Mouse (Mus musculus) kidney, embryonic 15.5 days (tissue): ENCODE results near the gene Golph3l. TPM values are rescaled to one million over a fixed set of nuclear protein-coding genes. Genes with fewer than 3 reads are reported as not detected.

Source experiments
- ATAC-seq: fragments of 200-750 bp; cut with Nextera tagmentation; replicated peaks from 2 replicates; pipeline ENCODE4 v1.8.0; 2017; ENCODE audit warnings: moderate TSS enrichment; ENCODE audit not compliant: low FRiP score
- H3K27ac ChIP-seq: fragments of 300-500 bp; sonication (generic); 2 replicates; pipeline ENCODE4 v1.5.1; 2015; ENCODE audit warnings: mild to moderate bottlenecking, inconsistent platforms
- H3K27me3 ChIP-seq: fragments of 300-500 bp; sonication (generic); 2 replicates; pipeline ENCODE4 v1.6.1; 2015; ENCODE audit warnings: inconsistent platforms
- H3K36me3 ChIP-seq: fragments of 300-500 bp; sonication (generic); 2 replicates; pipeline ENCODE4 v1.6.1; 2015; ENCODE audit warnings: inconsistent platforms
- H3K4me1 ChIP-seq: fragments of 300-500 bp; sonication (generic); 2 replicates; pipeline ENCODE4 v1.6.1; 2015; ENCODE audit warnings: inconsistent platforms
- H3K4me2 ChIP-seq: fragments of 300-500 bp; sonication (generic); 2 replicates; pipeline ENCODE4 v1.6.1; 2015; ENCODE audit warnings: moderate library complexity, mild to moderate bottlenecking, inconsistent platforms
- H3K4me3 ChIP-seq: fragments of 300-500 bp; sonication (generic); replicated peaks from 2 replicates; pipeline ENCODE4 v1.5.1; 2015; ENCODE audit warnings: mild to moderate bottlenecking, inconsistent platforms
- H3K9ac ChIP-seq: fragments of 300-500 bp; sonication (generic); 2 replicates; pipeline ENCODE4 v1.6.1; 2015; ENCODE audit warnings: mild to moderate bottlenecking, inconsistent platforms
- H3K9me3 ChIP-seq: fragments of 300-500 bp; sonication (generic); replicated peaks from 2 replicates; pipeline ENCODE4 v1.6.1; 2016; ENCODE audit warnings: inconsistent platforms
- WGBS: fragments of 180-500 bp; shearing (Covaris S2); methylation state at CpG from one replicate; pipeline ENCODE4 v1.1.7; 2015; ENCODE audit warnings: mixed read lengths; 5-methylcytosine and 5-hydroxymethylcytosine counted together
- polyA plus RNA-seq: library from polyadenylated mRNA; unstranded; fragments of >200 nt; fragmentation: Nextera tagmentation; extraction: Ambion mirVana; gene quantifications from 2 replicates; pipeline ENCODE4 v1.2.1, GENCODE M21; 2015

Golph3l gene
- polyA plus RNA-seq, 1 experiment from 2014 or later, result 33.9 TPM

DNA sequence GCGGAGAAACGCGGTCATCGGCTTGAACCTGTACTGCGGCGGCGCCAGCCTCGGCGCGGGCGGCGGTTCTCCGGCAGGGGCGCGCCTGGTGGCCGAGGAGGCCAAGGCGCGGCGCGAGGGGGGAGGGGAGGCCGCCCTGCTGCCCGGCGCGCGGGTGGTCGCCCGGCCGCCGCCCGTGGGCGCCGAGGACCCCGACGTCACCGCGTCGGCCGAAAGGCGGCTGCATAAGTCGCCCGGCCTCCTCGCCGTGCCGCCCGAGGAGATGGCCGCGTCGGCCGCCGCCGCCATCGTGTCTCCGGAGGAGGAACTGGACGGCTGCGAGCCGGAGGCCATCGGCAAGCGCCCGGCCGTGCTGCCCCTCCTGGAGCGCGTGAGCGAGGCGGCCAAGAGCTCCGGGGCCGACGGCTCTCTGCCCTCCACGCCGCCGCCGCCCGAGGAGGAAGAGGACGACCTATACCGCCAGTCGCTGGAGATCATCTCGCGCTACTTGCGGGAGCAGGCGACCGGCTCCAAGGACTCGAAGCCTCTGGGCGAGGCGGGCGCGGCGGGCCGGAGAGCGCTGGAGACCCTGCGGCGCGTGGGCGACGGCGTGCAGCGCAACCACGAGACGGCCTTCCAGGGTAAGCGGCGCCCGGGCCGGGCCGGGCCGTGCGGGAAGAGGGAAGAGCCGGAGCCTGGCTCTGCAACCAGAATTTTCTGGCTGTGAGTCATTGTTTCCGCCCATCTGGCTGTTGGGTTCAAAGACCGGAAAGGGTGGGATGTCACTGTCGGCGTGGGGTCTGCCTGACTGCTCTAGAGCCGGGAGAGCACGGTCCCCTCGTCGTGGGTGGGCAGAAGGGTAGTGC is 70.4 kb downstream of the Golph3l start:
- no peaks in the 10 kb centered on the region for H3K27me3 ChIP-seq

GRCm38 (mm10) chr3:95659948-95660347 is 71.2 kb downstream of the Golph3l start:
- H3K27ac ChIP-seq, result peak overlapping the region; percentile 99
- no peak for ATAC-seq
- H3K27me3 ChIP-seq, result no peaks in the 10 kb centered on the region
- peak overlapping the region; percentile 100 for H3K9ac ChIP-seq
- H3K36me3 ChIP-seq, result peaks cover 46% of the 10 kb centered on the region
- WGBS, result 1% methylated on average over 8 of the region's 8 CpGs
- H3K4me3 ChIP-seq, result peak overlapping the region; percentile 98
- peak overlapping the region; percentile 79 for H3K4me2 ChIP-seq
- H3K9me3 ChIP-seq, result no peaks in the 10 kb centered on the region
- peaks cover 52% of the 10 kb centered on the region for H3K4me1 ChIP-seq

More for the DNA sequence above, 70.4 kb downstream of the Golph3l start:
- peak overlapping the region; percentile 100 for H3K9ac ChIP-seq
- H3K4me3 ChIP-seq, result peak overlapping the region; percentile 98
- peaks cover 43% of the 10 kb centered on the region for H3K4me1 ChIP-seq
- peak overlapping the region; percentile 99 for H3K27ac ChIP-seq
- under 1% methylated on average over 95 of the region's 113 CpGs for WGBS
- no peaks in the 10 kb centered on the region for H3K9me3 ChIP-seq
- ATAC-seq, result peak; percentile 66
- H3K4me2 ChIP-seq, result peak overlapping the region; percentile 79
- peaks cover 38% of the 10 kb centered on the region for H3K36me3 ChIP-seq

DNA sequence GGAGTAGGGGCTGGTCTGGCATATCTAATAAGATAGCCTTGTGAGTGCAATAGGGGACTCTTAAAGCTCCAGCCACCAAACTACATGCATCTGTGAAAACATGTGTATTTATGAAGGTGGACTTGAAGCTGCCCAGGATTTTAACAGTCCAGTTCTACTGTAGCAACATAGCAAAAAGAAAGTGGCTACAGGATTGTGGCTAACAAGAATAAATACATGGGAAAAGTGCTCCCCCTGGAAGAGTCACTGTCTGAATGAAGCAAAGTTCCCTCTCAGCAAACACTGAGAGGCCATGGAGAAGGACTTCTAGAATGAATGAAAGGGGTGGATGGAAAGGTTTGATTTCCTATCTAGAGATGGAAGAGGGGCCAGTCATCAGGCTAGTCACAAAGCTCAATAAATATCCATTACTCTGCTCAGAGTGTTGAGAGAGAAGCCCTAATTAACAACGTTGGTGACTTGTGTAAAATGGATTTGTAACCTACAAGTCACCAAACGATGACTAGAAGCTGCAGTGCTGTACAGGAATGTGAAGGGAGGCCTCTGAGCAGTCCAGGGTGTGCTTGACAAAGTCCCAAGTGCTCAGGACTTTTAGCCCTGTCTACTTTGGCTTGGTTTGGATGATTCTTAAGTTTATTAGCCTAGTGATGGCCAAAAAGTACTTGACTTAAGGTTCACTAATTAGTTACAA is 72.2 kb downstream of the Golph3l start:
- Histone ChIP-seq H3K9ac (peak overlapping the region; percentile 100), H3K4me3 (peak overlapping the region; percentile 98), H3K27me3 (no peaks in the 10 kb centered on the region), H3K36me3 (peaks cover 50% of the 10 kb centered on the region), H3K9me3 (no peaks in the 10 kb centered on the region), H3K27ac (peak overlapping the region; percentile 37), H3K4me2 (peak overlapping the region; percentile 79), H3K4me1 (peaks cover 62% of the 10 kb centered on the region)
- no peak for ATAC-seq
- 21% methylated on average over 2 of the region's 2 CpGs for WGBS

GRCm38 (mm10) chr3:95661945-95662715 is 73.4 kb downstream of the Golph3l start:
- Histone ChIP-seq H3K4me2 (peak overlapping the region; percentile 79), H3K36me3 (peaks cover 50% of the 10 kb centered on the region), H3K27ac (peak overlapping the region; percentile 41), H3K9me3 (no peaks in the 10 kb centered on the region), H3K4me3 (peak overlapping the region; percentile 21), H3K4me1 (peaks cover 74% of the 10 kb centered on the region), H3K9ac (0 out of 2 replicates have a peak overlapping the region, but pooled peaks have one; percentile 33), H3K27me3 (no peaks in the 10 kb centered on the region)
- no peak for ATAC-seq
- 49% methylated on average over 7 of the region's 7 CpGs for WGBS

GRCm38 (mm10) chr3:95662724-95663449 is 74.2 kb downstream of the Golph3l start:
- Histone ChIP-seq H3K4me2 (peak overlapping the region; percentile 79), H3K36me3 (peaks cover 50% of the 10 kb centered on the region), H3K9me3 (no peaks in the 10 kb centered on the region), H3K27ac (peak overlapping the region; percentile 41), H3K9ac (no peak overlapping the region), H3K4me3 (peak overlapping the region; percentile 21), H3K4me1 (peaks cover 78% of the 10 kb centered on the region), H3K27me3 (no peaks in the 10 kb centered on the region)
- ATAC-seq, result no peak
- 78% methylated on average over 7 of the region's 7 CpGs for WGBS

GRCm38 (mm10) chr3:95663486-95663885 is 74.8 kb downstream of the Golph3l start:
- H3K27ac ChIP-seq, result no peak overlapping the region
- H3K27me3 ChIP-seq, result no peaks in the 10 kb centered on the region
- H3K9ac ChIP-seq, result no peak overlapping the region
- 0 out of 2 replicates have a peak overlapping the region, but pooled peaks have one; percentile 79 for H3K4me2 ChIP-seq
- no peaks in the 10 kb centered on the region for H3K9me3 ChIP-seq
- peaks cover 50% of the 10 kb centered on the region for H3K36me3 ChIP-seq
- WGBS, result 75% methylated on average over 2 of the region's 2 CpGs
- peaks cover 82% of the 10 kb centered on the region for H3K4me1 ChIP-seq
- H3K4me3 ChIP-seq, result no peak overlapping the region
- no peak for ATAC-seq

DNA sequence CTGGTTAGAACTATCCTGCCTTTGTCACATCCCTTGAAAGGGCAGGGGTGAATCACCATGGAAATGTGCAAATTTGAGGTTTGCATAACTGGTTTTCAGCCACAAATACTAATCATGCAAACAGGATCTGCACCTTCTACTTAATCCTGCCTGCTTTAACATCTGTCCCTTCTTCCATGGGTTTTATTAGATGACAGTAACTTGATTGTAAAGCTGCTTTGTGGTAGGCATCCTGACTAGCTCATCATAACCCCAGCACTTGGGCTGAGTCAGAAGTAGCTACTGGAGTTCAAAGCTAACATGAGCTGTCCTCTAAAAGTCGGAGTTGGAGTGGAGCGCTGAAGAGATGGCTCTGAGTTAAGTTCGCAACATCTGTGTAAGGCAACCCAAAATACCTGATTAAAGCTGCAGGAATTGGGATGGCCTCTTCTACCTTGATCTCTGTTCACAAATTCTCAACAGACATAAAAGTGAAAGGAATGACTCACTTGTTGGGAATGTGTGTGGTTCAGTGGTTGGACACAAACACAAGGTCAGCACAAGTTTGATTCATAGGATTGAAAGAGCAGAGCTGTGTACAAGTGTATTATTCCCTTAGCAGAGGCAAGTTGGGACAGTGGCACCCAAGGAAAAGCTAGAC is 75.4 kb downstream of the Golph3l start:
- H3K9me3 ChIP-seq, result no peaks in the 10 kb centered on the region
- H3K4me1 ChIP-seq, result peaks cover 85% of the 10 kb centered on the region
- WGBS, result 91% methylated on average over 3 of the region's 3 CpGs
- H3K4me3 ChIP-seq, result no peak overlapping the region
- H3K27me3 ChIP-seq, result no peaks in the 10 kb centered on the region
- H3K4me2 ChIP-seq, result no peak overlapping the region
- 0 out of 2 replicates have a peak overlapping the region, but pooled peaks have one; percentile 90 for H3K27ac ChIP-seq
- ATAC-seq, result no peak
- H3K36me3 ChIP-seq, result peaks cover 56% of the 10 kb centered on the region
- H3K9ac ChIP-seq, result no peak overlapping the region

GRCm38 (mm10) chr3:95664940-95665352 is 76.2 kb downstream of the Golph3l start:
- ATAC-seq, result no peak
- H3K4me3 ChIP-seq, result no peak overlapping the region
- H3K27ac ChIP-seq, result peak overlapping the region; percentile 90
- H3K9ac ChIP-seq, result no peak overlapping the region
- H3K27me3 ChIP-seq, result no peaks in the 10 kb centered on the region
- peaks cover 85% of the 10 kb centered on the region for H3K4me1 ChIP-seq
- no peak overlapping the region for H3K4me2 ChIP-seq
- peaks cover 64% of the 10 kb centered on the region for H3K36me3 ChIP-seq
- H3K9me3 ChIP-seq, result no peaks in the 10 kb centered on the region
- 90% methylated on average over 4 of the region's 4 CpGs for WGBS

GRCm38 (mm10) chr3:95666124-95666844 is 77.5 kb downstream of the Golph3l start:
- Histone ChIP-seq H3K4me2 (no peak overlapping the region), H3K27me3 (no peaks in the 10 kb centered on the region), H3K9ac (no peak overlapping the region), H3K4me1 (peaks cover 73% of the 10 kb centered on the region), H3K36me3 (peaks cover 53% of the 10 kb centered on the region), H3K9me3 (no peaks in the 10 kb centered on the region), H3K4me3 (no peak overlapping the region), H3K27ac (peak overlapping the region; percentile 90)
- 0 out of 2 replicates have a peak, but pooled peaks have one; percentile 41 for ATAC-seq
- 42% methylated on average over 6 of the region's 6 CpGs for WGBS

- Histone ChIP-seq H3K36me3 (peaks cover 42% of the 10 kb centered on the region), H3K4me2 (peak overlapping the region; percentile 27), H3K9ac (peak overlapping the region; percentile 32; the same call in 1 of the 2 replicates), H3K4me1 (peaks cover 73% of the 10 kb centered on the region), H3K4me3 (no peak overlapping the region), H3K9me3 (no peaks in the 10 kb centered on the region), H3K27me3 (no peaks in the 10 kb centered on the region), H3K27ac (peak overlapping the region; percentile 90)
- ATAC-seq, result no peak
- 48% methylated on average over 4 of the region's 4 CpGs for whole genome bisulfite sequencing
These were observed 78.8 kb downstream of the Golph3l start for GRCm38 (mm10) chr3:95667521-95667920.
